Mouse (Mus musculus): Measurements from ENCODE around the gene Ciao2b.
A peak's percentile ranks its signal among the peaks of the same experiment; 100 is the strongest.

DNA sequence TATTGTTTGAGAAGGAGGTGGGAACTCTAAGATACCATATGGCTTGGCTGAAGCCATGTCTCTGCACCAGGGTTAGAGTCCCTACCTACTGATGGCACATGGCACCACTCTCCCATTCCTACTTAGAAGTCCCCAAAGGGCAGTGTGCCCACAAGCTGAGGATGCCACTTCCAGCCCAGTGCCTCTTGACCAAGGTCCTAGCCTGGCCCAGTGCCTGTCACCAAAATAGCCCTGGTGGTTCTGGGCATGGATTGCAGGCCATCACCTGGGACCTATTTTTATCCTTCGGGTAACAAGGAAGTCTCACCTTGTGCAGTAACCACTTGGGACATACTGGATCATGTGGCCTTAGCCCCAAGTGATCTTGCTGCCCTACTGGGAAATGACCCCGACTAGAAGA, 33.8 kb downstream of the Ciao2b start:
- peak; percentile 56 for TF ChIP-seq CTCF (IDR thresholded peaks at IDR 0.05)
- 0 out of 2 replicates have a peak, but pooled peaks have one; percentile 26 for TF ChIP-seq POLR2A (IDR thresholded peaks at IDR 0.05; ENCODE audit: insufficient read depth, low read depth, low read length)

All from heart, adult 2 months (tissue).